Mouse (Mus musculus) erythroblast, embryonic 14.5 days (primary cell): ENCODE data around the gene Dkk2. TPM values are rescaled to one million over a fixed set of nuclear protein-coding genes. Genes with fewer than 3 reads are reported as not detected.
"Not testable (repeated sequence)": the region's sequence is repeated elsewhere in the genome, so short reads cannot be mapped to it uniquely, and the experiment has no call there.

Experiments
- H3K27me3 ChIP-seq: 2 replicates; pipeline ENCODE4 v1.6.1; 2012; ENCODE audit warnings: inconsistent platforms; ENCODE audit not compliant: control insufficient read depth
- H3K36me3 ChIP-seq: 2 replicates; pipeline ENCODE4 v1.6.1; 2012; ENCODE audit warnings: mild to moderate bottlenecking, inconsistent platforms; ENCODE audit not compliant: control insufficient read depth
- H3K4me1 ChIP-seq: 2 replicates; pipeline ENCODE4 v1.6.1; 2012; ENCODE audit warnings: inconsistent platforms; ENCODE audit not compliant: control insufficient read depth
- H3K4me3 ChIP-seq: replicated peaks from 2 replicates; pipeline ENCODE3; 2012; ENCODE audit warnings: moderate library complexity, mild to moderate bottlenecking, inconsistent platforms
- H3K9me3 ChIP-seq: 2 replicates; pipeline ENCODE4 v1.6.1; 2012; ENCODE audit warnings: low read length, inconsistent platforms, mixed read lengths; ENCODE audit not compliant: control insufficient read depth
- GATA1 ChIP-seq: IDR thresholded peaks from 2 replicates; pipeline ENCODE4 v1.6.1; 2012; ENCODE audit warnings: low read length, inconsistent platforms, mixed read lengths
- TAL1 ChIP-seq: IDR thresholded peaks from 3 replicates; pipeline ENCODE4 v1.6.1; 2012; ENCODE audit warnings: low read length, inconsistent platforms, mixed read lengths
- polyA plus RNA-seq: library from polyadenylated mRNA; stranded (reverse); fragments of >175 nt; gene quantifications from 2 replicates; pipeline ENCODE4 v1.2.3, GENCODE M21; 2012

Dkk2 gene
- not detected in 2 replicates for polyA plus RNA-seq

GRCm38 (mm10) chr3:132085112-132085822 is at the start of gene Dkk2:
Dkk2 (plus strand) TSS chr3:132085292.
- Histone ChIP-seq H3K27me3 (peaks cover 27% of the 10 kb centered on the region), H3K36me3 (no peaks in the 10 kb centered on the region), H3K4me1 (no peaks in the 10 kb centered on the region), H3K4me3 (no peak within 1 kb of the TSS), H3K9me3 (no peaks in the 10 kb centered on the region)
- TF ChIP-seq TAL1 (no peak), GATA1 (no peak)

DNA sequence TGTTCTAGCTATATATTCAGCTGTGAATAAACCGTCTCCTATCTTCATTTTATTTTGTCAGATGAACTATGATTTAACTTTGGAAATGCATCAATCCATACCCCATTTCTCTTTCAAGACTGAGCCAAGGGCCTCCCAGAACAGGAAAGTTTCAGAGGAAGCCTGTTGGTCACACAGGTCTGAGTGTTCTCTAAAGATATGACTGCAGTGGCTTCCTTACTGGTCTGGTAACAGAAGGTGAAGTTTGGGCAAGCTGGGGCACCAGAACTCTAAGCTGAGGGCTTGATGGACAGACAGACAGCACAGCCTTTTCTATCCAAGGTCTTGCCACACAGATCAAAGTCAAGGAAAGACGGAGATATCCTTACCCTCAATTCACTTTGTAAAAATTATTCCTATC is 48.4 kb upstream of the Dkk2 start:
- Histone ChIP-seq H3K9me3 (no peaks in the 10 kb centered on the region), H3K27me3 (no peaks in the 10 kb centered on the region), H3K4me3 (no peak overlapping the region), H3K36me3 (no peaks in the 10 kb centered on the region), H3K4me1 (no peaks in the 10 kb centered on the region)
- TF ChIP-seq GATA1, result no peak

DNA sequence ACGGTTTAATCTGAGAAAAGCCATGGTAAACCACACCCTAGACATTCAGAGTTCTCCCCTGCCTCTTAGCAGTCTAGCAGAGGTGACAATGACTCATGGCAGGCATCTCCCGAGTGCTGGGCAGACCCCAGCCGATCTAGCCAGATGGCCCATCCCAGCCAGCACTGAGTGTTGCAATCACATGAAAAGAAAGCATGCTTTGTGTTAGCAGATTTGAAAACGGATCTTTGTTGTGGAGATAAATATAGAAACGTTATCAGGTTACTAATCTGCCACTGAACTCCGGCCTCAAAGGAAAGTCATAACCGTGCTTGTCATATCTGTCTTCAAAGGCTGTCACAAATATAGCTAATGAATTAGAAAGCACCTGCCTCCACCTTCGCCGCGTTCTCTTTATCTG is 47.4 kb upstream of the Dkk2 start:
- Histone ChIP-seq H3K4me1 (no peaks in the 10 kb centered on the region), H3K36me3 (no peaks in the 10 kb centered on the region), H3K27me3 (no peaks in the 10 kb centered on the region), H3K9me3 (no peaks in the 10 kb centered on the region), H3K4me3 (no peak overlapping the region)
- TF ChIP-seq GATA1 (no peak), TAL1 (no peak)

DNA sequence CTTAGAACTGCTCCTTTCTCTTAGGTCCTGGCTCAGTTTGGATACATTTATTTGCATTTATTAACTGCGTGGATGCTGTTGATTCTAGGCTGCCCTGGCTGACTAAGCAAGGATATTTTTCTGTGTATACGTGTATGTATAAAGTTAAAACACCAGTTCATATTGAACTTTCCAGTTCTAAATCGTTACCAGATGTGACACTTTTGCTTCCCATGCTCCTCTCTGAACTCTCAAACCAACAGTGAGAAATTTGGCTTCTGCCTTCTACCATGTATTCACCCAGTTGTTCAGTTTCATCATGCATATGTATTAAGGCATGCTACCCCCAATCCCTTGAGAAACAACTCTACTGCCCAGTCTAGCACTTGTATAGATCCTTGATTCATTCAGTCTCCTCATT is 45.0 kb upstream of the Dkk2 start:
- no peak overlapping the region for H3K4me3 ChIP-seq
- H3K27me3 ChIP-seq, result no peaks in the 10 kb centered on the region
- TF ChIP-seq TAL1 (no peak), GATA1 (no peak)
- no peaks in the 10 kb centered on the region for H3K36me3 ChIP-seq
- no peaks in the 10 kb centered on the region for H3K4me1 ChIP-seq
- no peaks in the 10 kb centered on the region for H3K9me3 ChIP-seq

DNA sequence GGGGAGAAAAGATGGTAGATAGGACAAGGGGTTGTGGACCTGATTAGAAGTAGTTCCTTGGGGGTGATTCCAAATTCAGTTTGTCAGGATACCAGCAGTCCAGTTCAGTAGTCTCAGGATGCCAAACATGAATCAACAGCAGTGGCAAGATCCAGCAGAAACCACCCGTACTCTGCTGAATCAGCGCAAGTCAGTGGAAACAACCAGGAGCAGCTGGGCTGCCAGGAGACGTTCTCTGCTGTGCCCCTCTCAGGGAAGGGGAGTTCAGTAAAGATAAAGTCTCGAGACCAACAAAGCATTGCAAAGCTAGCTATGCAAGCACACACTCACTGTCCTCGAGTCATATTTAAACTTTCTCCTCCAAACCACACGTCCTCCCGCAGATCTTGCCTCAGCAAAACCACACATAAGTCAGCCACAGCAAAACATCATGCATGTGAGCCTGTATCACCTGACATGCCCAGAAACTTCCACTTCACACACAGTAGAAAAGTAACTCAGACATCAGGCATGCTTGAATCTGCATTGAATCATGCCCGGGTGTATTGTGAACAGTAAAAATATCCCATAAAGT is 34.1 kb upstream of the Dkk2 start:
- no peaks in the 10 kb centered on the region for H3K36me3 ChIP-seq
- no peaks in the 10 kb centered on the region for H3K4me1 ChIP-seq
- no peaks in the 10 kb centered on the region for H3K27me3 ChIP-seq
- peaks cover 6% of the 10 kb centered on the region for H3K9me3 ChIP-seq
- TF ChIP-seq TAL1 (no peak), GATA1 (no peak)
- H3K4me3 ChIP-seq, result no peak overlapping the region

GRCm38 (mm10) chr3:132062816-132063215 is 22.3 kb upstream of the Dkk2 start:
- H3K36me3 ChIP-seq, H3K9me3 ChIP-seq, H3K4me1 ChIP-seq, H3K27me3 ChIP-seq, H3K4me3 ChIP-seq: not testable (repeated sequence)

DNA sequence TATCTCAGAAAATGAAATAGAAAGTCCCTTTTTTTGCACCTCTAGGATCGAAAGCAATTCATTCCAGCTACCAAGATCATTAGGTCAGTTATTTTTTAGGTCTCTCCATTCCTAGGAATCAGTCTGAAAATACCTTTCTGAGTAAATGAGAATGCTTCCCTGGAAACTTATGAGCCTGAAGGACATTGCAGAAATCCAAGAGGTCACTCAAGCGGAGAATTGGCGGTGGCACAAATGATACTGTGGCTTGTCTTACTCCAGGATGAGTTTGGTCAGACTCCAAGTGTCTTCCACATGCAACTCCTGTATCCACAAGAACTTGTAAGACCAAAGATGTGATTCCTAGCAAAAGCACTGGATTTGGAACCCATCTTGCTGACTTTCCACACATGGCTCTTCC is 21.7 kb upstream of the Dkk2 start:
- TF ChIP-seq TAL1 (no peak), GATA1 (no peak)
- Histone ChIP-seq H3K27me3 (no peaks in the 10 kb centered on the region), H3K4me1 (no peaks in the 10 kb centered on the region), H3K9me3 (peaks cover 3% of the 10 kb centered on the region), H3K36me3 (no peaks in the 10 kb centered on the region), H3K4me3 (no peak overlapping the region)

GRCm38 (mm10) chr3:132063966-132064365 is 21.1 kb upstream of the Dkk2 start:
- no peak overlapping the region for H3K4me3 ChIP-seq
- H3K9me3 ChIP-seq, result peaks cover 3% of the 10 kb centered on the region
- H3K36me3 ChIP-seq, result no peaks in the 10 kb centered on the region
- no peaks in the 10 kb centered on the region for H3K4me1 ChIP-seq
- TF ChIP-seq GATA1 (no peak), TAL1 (no peak)
- no peaks in the 10 kb centered on the region for H3K27me3 ChIP-seq

DNA sequence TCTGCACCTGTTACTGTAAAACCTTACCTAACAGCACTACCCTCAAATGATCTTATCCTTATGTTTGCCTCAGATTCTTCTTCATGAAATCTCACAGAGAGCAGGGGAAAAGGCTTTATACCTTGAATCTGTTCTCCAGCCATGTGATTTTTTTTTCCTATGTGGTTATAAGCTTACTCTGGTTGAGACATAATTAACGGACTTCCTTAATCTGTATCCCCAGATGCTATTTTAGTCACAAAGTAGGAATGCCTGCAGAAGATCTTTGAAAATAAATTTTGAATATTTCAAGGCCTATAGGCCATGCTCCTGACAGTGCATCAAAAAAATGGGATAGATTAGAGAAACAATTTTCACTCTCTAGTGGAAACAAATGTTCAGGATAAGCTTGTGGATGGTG is 20.2 kb upstream of the Dkk2 start:
- Histone ChIP-seq H3K9me3 (no peaks in the 10 kb centered on the region; the same call in 1 of the 2 replicates), H3K4me3 (no peak overlapping the region), H3K4me1 (no peaks in the 10 kb centered on the region), H3K36me3 (no peaks in the 10 kb centered on the region), H3K27me3 (no peaks in the 10 kb centered on the region)
- no peak for TF ChIP-seq GATA1
- no peak for TF ChIP-seq TAL1

DNA sequence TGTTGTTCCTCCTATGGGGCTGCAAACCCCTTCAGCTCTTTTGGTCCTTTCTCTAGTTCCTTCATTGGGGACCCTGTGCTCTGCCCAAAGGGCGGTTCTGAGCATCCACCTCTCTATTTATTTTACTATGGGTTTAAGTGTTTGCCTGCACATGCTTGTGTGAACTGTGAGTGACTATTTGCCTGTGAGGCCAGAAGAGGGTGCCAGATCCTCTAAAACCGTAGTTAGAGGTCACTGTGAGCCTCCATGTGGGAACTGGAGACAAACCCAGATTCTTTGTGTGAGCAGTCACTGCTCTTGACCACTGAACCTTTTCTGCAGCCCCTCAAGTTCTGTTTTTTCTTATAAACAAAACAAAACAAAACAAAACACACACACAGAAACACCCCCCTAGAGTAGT is 14.1 kb upstream of the Dkk2 start:
- Histone ChIP-seq H3K4me1 (no peaks in the 10 kb centered on the region), H3K4me3 (no peak overlapping the region), H3K36me3 (no peaks in the 10 kb centered on the region), H3K9me3 (no peaks in the 10 kb centered on the region), H3K27me3 (no peaks in the 10 kb centered on the region)
- TF ChIP-seq GATA1, result no peak
- TF ChIP-seq TAL1, result no peak
